Mouse (Mus musculus): Measurements from ENCODE around the gene Ddx54. TPM values are rescaled to one million over a fixed set of nuclear protein-coding genes. Genes with fewer than 3 reads are reported as not detected.
A peak's percentile ranks its signal among the peaks of the same experiment; 100 is the strongest.

The Ddx54 gene
- polyA plus RNA-seq (2015; fragmentation: Nextera tagmentation; extraction: Ambion mirVana), result 16.2 and 17.7 TPM in 2 replicates

DNA sequence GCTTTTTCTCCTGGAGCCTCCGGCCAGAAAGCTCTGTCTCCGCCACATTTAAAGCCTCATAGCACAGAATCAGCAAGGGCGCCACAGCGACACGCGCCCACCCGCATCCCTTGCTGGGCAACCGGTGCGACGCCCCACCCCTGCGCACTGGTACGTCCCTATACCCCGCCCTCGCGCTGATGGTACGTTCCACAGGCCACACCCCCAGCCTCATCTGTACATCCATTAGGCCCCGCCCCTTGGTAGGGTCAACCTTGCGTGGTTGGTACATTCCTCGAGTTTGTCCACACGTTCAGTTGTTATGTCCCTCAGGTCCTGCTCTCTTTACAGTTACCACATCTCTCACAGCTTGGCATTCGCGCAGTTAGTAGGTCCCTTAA is at the start of gene Ddx54, which contains the start of gene Rita1:
Gene Ddx54, plus strand, starts transcription at position 298 of the 380 bp plus-strand sequence.
Gene Rita1, minus strand, starts transcription at position 148 of the 380 bp plus-strand sequence.
- no peaks in the 10 kb centered on the region for H3K27me3 ChIP-seq
- peaks cover 20% of the 10 kb centered on the region for H3K36me3 ChIP-seq (replicated peaks)
- H3K4me1 ChIP-seq (replicated peaks), result peaks cover 34% of the 10 kb centered on the region
- H3K4me2 ChIP-seq, result peak within 1 kb of the TSS; percentile 92
- H3K4me3 ChIP-seq (replicated peaks), result peak within 1 kb of the TSS; percentile 81
- H3K9ac ChIP-seq, result peak within 1 kb of the TSS; percentile 61
- H3K9me3 ChIP-seq (replicated peaks), result 0 out of 2 replicates have a peak, but pooled peaks cover 4% of the 10 kb centered on the region
- under 1% methylated on average over 22 of the region's 22 CpGs for WGBS (ENCODE audit: insufficient replicate concordance)
- peak; percentile 74 for ATAC-seq (ENCODE audit: insufficient read depth)
- peak within 1 kb of the TSS; percentile 86 for H3K27ac ChIP-seq (replicated peaks)

- no peak for ATAC-seq (ENCODE audit: insufficient read depth)
- WGBS (ENCODE audit: insufficient replicate concordance), result 56% methylated on average over 28 of the region's 28 CpGs
These were observed 49.3 kb upstream of the Ddx54 start for GRCm38 (mm10) chr5:120562956-120563913.

DNA sequence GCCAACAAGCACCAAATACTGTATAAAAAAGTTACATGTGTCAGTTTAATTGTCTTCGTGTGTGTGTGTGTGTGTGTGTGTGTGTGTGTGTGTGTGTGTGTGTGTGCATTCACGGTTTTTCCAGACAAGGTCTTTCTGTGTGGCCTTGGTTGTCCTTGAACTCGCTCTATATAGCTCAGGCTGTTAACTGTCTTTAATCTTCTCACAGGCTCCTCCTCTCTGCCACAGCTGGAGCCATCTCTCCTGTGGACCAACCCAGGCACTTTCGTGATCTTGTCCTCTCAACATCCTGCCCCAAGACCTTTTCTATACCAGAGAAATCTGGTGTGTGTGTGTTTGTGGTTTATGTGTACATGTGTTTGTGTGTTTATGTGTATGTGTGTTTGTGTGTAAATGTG is 48.6 kb upstream of the Ddx54 start:
- Histone ChIP-seq H3K4me2 (no peak overlapping the region), H3K27me3 (no peaks in the 10 kb centered on the region), H3K9ac (no peak overlapping the region), H3K4me3 (replicated peaks) (no peak overlapping the region), H3K9me3 (replicated peaks) (no peaks in the 10 kb centered on the region), H3K27ac (replicated peaks) (no peak overlapping the region), H3K4me1 (replicated peaks) (peaks cover 85% of the 10 kb centered on the region), H3K36me3 (replicated peaks) (0 out of 2 replicates have a peak, but pooled peaks cover 14% of the 10 kb centered on the region)
- no peak for ATAC-seq (ENCODE audit: insufficient read depth)
- 40% methylated on average over 4 of the region's 4 CpGs for WGBS (ENCODE audit: insufficient replicate concordance)

More at GRCm38 (mm10) chr5:120562956-120563913, 49.3 kb upstream of the Ddx54 start:
- Histone ChIP-seq H3K27me3 (no peaks in the 10 kb centered on the region), H3K4me1 (replicated peaks) (peaks cover 87% of the 10 kb centered on the region), H3K9me3 (replicated peaks) (no peaks in the 10 kb centered on the region), H3K4me2 (no peak overlapping the region), H3K4me3 (replicated peaks) (no peak overlapping the region), H3K36me3 (replicated peaks) (0 out of 2 replicates have a peak, but pooled peaks cover 17% of the 10 kb centered on the region), H3K27ac (replicated peaks) (peak overlapping the region; percentile 69), H3K9ac (no peak overlapping the region)

- Histone ChIP-seq H3K4me1 (replicated peaks) (peaks cover 85% of the 10 kb centered on the region), H3K27me3 (no peaks in the 10 kb centered on the region), H3K36me3 (replicated peaks) (0 out of 2 replicates have a peak, but pooled peaks cover 14% of the 10 kb centered on the region), H3K4me3 (replicated peaks) (no peak overlapping the region), H3K4me2 (no peak overlapping the region), H3K9ac (no peak overlapping the region), H3K9me3 (replicated peaks) (no peaks in the 10 kb centered on the region), H3K27ac (replicated peaks) (peak overlapping the region; percentile 48)
- ATAC-seq (ENCODE audit: insufficient read depth), result peak; percentile 46
- 63% methylated on average over 15 of the region's 15 CpGs for WGBS (ENCODE audit: insufficient replicate concordance)
These were observed 47.2 kb upstream of the Ddx54 start for GRCm38 (mm10) chr5:120565171-120565905.

DNA sequence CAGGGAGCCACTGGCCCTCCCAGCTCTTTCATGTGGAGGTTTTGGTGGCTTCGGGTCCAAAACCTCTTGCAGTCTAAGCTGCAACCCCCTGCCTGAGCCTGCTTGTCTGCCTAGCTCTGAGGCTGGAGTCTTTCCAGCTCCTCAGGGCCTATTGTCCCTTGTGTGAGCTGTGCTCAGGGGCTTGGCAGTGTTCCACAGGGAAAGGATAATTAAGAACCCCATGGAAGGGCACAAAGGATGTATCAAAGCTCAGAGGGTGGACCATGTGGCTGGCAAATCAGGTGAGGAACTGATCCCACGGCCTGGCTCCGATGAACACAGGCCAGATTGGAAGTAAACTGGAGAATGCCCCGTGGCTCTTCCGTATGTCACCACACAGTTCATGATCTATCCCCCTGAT is 46.4 kb upstream of the Ddx54 start:
- Histone ChIP-seq H3K4me3 (replicated peaks) (no peak overlapping the region), H3K27me3 (no peaks in the 10 kb centered on the region), H3K36me3 (replicated peaks) (0 out of 2 replicates have a peak, but pooled peaks cover 14% of the 10 kb centered on the region), H3K4me1 (replicated peaks) (peaks cover 85% of the 10 kb centered on the region), H3K27ac (replicated peaks) (peak overlapping the region; percentile 48; the same call in 1 of the 2 replicates), H3K9me3 (replicated peaks) (no peaks in the 10 kb centered on the region), H3K4me2 (no peak overlapping the region), H3K9ac (no peak overlapping the region)
- ATAC-seq (ENCODE audit: insufficient read depth), result no peak
- WGBS (ENCODE audit: insufficient replicate concordance), result 85% methylated on average over 5 of the region's 5 CpGs

- peak overlapping the region; percentile 7; the same call in 1 of the 2 replicates for H3K27ac ChIP-seq (replicated peaks)
- H3K9ac ChIP-seq, result no peak overlapping the region
- H3K9me3 ChIP-seq (replicated peaks), result no peaks in the 10 kb centered on the region
- WGBS (ENCODE audit: insufficient replicate concordance), result 64% methylated on average over 9 of the region's 9 CpGs
- ATAC-seq (ENCODE audit: insufficient read depth), result no peak
- 0 out of 2 replicates have a peak, but pooled peaks cover 14% of the 10 kb centered on the region for H3K36me3 ChIP-seq (replicated peaks)
- H3K27me3 ChIP-seq, result no peaks in the 10 kb centered on the region
- peaks cover 88% of the 10 kb centered on the region for H3K4me1 ChIP-seq (replicated peaks)
- H3K4me2 ChIP-seq, result no peak overlapping the region
- no peak overlapping the region for H3K4me3 ChIP-seq (replicated peaks)
These were observed 45.8 kb upstream of the Ddx54 start for GRCm38 (mm10) chr5:120566681-120567252.

DNA sequence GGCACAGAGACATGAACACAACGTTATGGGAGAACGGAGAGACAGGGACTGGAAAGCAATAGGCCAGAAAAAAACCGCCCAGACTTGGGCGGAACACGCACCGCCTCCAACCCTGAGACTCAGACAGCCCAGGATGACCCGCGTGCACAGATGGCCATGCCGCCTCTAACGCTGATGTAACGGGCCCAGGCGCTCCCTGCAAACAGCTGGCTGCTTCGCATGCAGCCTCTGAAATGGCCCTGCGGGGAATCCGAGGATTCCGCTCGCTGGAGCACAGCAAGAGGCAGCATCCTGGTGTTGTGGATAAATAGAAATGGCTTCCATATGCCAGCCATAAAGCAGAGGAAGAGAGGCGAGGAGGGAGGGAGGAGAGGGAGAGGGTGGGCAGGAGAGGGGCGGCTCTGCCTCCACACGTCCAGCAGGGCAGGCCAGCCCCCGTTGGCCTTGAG is 45.3 kb upstream of the Ddx54 start:
- no peaks in the 10 kb centered on the region for H3K27me3 ChIP-seq
- no peak overlapping the region for H3K4me3 ChIP-seq (replicated peaks)
- no peaks in the 10 kb centered on the region for H3K9me3 ChIP-seq (replicated peaks)
- H3K36me3 ChIP-seq (replicated peaks), result 0 out of 2 replicates have a peak, but pooled peaks cover 14% of the 10 kb centered on the region
- peaks cover 86% of the 10 kb centered on the region for H3K4me1 ChIP-seq (replicated peaks)
- H3K9ac ChIP-seq, result no peak overlapping the region
- ATAC-seq (ENCODE audit: insufficient read depth), result no peak
- no peak overlapping the region for H3K4me2 ChIP-seq
- H3K27ac ChIP-seq (replicated peaks), result 0 out of 2 replicates have a peak overlapping the region, but pooled peaks have one; percentile 7
- 72% methylated on average over 21 of the region's 21 CpGs for WGBS (ENCODE audit: insufficient replicate concordance)

DNA sequence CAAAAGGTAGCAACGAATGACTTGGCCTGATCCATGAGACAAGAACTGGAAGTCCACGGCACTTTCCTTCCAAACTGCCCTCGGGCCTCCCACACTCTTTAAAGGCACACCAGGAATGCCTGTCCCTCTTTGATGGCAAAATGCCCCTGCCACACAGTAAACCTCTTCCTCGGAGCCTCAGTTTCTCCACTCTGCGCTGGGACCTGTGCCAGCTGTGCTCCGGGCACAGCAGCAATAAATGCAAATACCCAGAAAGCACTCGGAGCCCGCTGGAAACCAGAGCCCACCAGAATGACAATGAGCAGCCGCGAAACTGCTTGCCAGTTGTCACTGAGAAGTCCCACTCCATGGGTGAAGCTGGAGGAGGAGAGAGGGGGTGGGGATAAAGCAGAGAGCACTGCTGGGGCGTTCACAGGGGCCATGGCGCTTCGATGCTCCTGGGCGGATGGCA is 44.8 kb upstream of the Ddx54 start:
- Histone ChIP-seq H3K9ac (no peak overlapping the region), H3K27me3 (no peaks in the 10 kb centered on the region), H3K27ac (replicated peaks) (no peak overlapping the region), H3K36me3 (replicated peaks) (peaks cover 15% of the 10 kb centered on the region; the same call in 1 of the 2 replicates), H3K4me2 (no peak overlapping the region), H3K9me3 (replicated peaks) (no peaks in the 10 kb centered on the region), H3K4me3 (replicated peaks) (no peak overlapping the region), H3K4me1 (replicated peaks) (peaks cover 85% of the 10 kb centered on the region)
- 82% methylated on average over 14 of the region's 14 CpGs for WGBS (ENCODE audit: insufficient replicate concordance)
- ATAC-seq (ENCODE audit: insufficient read depth), result no peak

DNA sequence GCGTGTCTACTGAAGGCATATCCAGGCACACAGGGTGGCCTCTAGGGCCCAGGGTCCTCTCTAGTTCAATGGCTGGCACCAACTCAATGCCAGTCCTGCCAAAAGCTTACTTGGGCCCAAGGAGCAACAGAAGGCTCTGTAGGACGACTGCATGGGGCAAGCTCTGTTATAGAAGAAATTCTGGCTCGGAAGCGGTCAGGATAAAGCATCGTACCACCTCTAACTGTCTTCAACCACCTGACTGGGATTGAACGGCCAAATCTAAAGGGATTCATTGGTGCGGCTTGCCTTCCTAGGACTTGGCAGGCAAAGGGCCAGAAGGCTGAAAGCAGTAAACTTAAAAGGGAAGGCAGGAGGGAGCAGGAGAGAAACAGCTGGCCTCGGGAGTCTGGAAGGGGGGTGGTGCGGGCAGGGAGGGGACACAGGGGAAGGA is 44.2 kb upstream of the Ddx54 start:
- Histone ChIP-seq H3K4me1 (replicated peaks) (peaks cover 79% of the 10 kb centered on the region), H3K4me3 (replicated peaks) (no peak overlapping the region), H3K9me3 (replicated peaks) (no peaks in the 10 kb centered on the region), H3K27me3 (no peaks in the 10 kb centered on the region), H3K9ac (no peak overlapping the region), H3K36me3 (replicated peaks) (peaks cover 20% of the 10 kb centered on the region), H3K27ac (replicated peaks) (no peak overlapping the region), H3K4me2 (no peak overlapping the region)
- 79% methylated on average over 9 of the region's 9 CpGs for WGBS (ENCODE audit: insufficient replicate concordance)
- no peak for ATAC-seq (ENCODE audit: insufficient read depth)

- ATAC-seq (ENCODE audit: insufficient read depth), result no peak
- Histone ChIP-seq H3K4me1 (replicated peaks) (peaks cover 73% of the 10 kb centered on the region), H3K9ac (no peak overlapping the region)
These were observed 43.6 kb upstream of the Ddx54 start for GRCm38 (mm10) chr5:120568964-120569363.

More at GRCm38 (mm10) chr5:120568964-120569363, 43.6 kb upstream of the Ddx54 start:
- Histone ChIP-seq H3K4me2 (no peak overlapping the region), H3K27ac (replicated peaks) (no peak overlapping the region), H3K36me3 (replicated peaks) (peaks cover 22% of the 10 kb centered on the region), H3K9me3 (replicated peaks) (no peaks in the 10 kb centered on the region), H3K27me3 (no peaks in the 10 kb centered on the region), H3K4me3 (replicated peaks) (no peak overlapping the region)
- 53% methylated on average over 4 of the region's 4 CpGs for WGBS (ENCODE audit: insufficient replicate concordance)
